Mouse (Mus musculus): ENCODE data around the gene Ttll6.
A peak's percentile ranks its signal among the peaks of the same experiment; 100 is the strongest.

DNA sequence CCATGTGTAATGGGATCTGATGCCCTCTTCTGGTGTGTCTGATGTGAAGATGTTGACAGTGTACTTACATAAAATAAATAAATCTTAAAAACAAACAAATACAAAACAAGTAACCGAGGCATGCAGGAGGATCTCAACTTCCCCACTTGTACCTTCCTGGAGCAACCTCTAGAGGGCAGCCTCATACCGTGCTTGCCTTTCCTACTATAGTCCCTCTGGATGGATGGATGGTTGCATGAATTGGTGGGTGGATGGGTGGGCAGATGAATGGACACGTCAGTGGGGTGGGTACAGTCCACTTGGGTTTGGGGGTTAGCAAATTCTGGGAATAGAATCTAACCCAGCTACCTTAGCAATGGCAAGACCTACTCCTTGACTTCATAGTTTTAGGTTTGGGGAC lies 40.2 kb upstream of the Ttll6 start:
- TF ChIP-seq CTCF (IDR thresholded peaks at IDR 0.05) (peak; percentile 97), EP300 (IDR thresholded peaks at IDR 0.05) (no peak)
